Mouse (Mus musculus): ENCODE results near the gene Trpm3. TPM values are rescaled to one million over a fixed set of nuclear protein-coding genes. Genes with fewer than 3 reads are reported as not detected.

Trpm3 gene
- total RNA-seq, 2 experiments from 2014 or later, result not detected

DNA sequence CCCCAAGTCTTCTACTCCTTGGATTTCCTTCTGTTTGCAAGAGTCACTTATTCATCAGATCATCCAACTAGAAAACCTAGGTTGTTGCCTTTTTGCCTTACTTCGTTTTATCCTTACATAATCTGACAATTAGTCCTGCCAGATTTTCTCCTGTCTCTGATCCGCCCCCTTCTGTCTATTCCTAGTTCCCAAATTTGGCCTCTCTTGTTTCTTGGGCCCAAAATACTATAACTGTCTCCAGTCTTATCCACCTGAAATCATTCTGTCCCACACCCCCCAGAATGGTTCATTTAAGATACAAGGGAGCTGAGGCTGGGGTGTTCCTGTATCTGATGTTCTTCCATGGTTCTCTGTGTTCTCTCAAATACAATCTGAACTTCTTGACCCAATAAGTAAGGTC is 318.1 kb downstream of the Trpm3 start:
- no peak for ATAC-seq (replicated peaks; ENCODE audit: low FRiP score, low TSS enrichment, poor library complexity, severe bottlenecking)

DNA sequence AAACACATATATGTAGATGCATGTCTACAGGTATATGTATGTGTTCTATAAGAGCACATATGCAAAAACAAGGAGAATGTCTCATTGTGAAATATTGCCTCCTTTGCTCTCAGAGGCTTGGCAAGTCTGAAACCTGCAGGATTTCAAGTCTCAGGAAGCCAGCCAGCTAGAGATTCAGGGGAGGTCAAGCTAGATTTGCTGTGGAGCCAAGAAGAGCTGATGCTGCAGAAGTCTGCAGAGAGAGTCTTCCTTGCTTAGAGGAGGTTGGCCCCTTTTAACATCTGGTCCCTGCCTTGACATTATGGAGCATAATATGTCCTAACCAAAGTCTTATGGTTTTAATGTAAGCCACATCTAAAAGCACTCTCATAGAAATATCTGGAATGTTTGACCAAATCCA is 323.2 kb downstream of the Trpm3 start:
- ATAC-seq (replicated peaks; ENCODE audit: low FRiP score, low TSS enrichment, poor library complexity, severe bottlenecking), result no peak

DNA sequence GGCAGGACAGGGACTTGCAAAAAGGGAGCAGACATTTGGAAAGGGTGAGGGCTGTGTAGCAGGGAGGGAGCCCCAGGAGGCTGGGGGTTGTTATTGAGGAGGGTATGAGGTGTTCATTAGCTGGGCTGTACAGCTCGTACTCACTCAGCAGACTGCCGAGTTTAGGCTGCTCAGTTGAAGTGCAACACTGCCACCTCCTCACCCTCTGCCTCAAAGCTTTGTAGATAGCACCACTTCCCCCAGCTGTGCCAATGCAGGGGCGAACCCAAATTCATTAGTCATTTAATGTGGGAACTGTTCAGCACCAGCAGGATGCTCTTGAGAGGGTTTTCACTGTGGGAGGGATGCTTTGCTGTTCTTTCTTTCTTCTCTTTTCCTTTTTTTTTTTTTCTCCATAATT is 324.7 kb downstream of the Trpm3 start:
- ATAC-seq (replicated peaks; ENCODE audit: low FRiP score, low TSS enrichment, poor library complexity, severe bottlenecking), result no peak

DNA sequence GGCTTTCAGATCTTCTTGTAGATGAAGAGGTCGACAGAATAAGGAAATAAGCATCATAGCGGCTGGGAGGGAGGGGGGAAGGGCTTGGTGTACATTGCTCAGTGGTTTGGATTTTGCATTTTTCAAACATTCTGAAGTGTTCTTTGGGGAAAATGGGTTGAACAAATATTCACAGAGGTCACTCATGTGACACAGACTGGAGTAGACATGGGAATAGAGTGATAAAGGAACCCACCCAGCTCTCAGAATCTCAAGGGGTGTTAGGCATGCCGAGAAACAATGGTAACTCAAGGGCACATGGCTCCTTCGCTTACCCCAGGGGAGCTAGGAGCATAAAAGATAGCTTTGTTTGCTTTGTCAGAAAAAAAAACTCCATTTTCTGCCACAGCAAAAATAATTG is 330.8 kb downstream of the Trpm3 start:
- ATAC-seq (replicated peaks; ENCODE audit: low FRiP score, low TSS enrichment, poor library complexity, severe bottlenecking), result no peak

DNA sequence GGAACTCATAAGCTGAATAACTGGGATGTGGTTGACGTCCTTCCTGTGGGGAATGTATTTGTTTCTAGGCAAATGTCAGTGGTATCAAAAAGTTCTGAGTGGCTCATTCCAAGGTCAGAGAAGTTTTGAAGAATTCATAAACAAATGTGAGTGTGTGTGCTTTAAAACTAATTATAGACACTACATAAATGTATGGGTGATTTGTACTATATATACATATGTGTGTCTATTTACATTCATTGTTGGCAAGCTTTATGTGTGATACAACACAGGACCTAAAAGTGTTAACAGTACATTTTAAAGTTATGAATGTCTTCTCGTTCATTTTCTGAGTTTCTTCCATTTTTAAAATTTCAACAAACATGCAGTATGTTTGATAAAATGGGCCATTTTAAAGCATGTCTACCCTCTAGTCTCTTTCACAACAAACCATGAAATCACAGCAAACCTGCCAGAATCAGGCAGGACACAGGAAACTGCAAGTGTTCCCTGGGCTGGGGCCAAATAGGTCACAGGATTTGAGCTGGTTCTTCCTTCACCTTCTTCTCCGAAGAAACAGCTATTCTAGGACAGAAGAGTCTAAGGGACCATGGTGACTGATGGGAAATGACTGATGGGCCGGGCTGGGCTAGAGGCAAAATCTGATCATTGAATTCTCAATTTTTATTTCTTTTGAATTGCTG is 334.3 kb downstream of the Trpm3 start:
- no peak for ATAC-seq (replicated peaks; ENCODE audit: low FRiP score, low TSS enrichment, poor library complexity, severe bottlenecking)

DNA sequence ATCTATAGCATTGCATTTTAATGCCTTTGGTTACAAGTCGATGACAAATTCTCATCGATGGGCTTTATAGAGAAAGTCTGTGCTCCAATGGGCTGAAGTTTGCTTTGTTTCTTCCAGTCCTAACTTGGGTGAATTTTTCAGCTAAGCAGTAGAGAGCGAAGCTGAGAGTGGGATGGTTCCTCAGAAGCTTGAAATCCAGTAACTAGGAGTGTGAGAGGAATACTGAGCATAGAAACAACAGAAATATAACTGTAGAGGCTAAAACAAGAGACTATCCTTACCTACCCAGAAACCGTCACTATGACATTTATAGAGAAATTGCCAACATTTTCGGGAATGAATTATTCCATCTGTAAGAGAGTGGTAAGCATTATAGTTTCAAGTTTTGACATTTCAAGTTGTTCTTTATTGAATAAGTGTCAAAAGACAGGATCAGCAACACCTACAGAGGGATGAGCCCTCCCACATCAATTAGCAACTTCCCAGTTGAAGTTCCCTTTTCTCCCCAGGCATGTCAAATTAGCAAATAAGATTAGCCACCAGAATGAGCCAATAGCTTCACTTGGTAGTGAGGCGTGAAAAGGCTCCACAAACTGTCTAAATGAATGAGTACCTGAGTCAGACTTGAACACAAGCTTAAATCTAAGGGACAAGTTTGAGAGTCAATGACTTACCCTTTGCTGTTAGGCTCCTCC is 339.6 kb downstream of the Trpm3 start:
- ATAC-seq (replicated peaks; ENCODE audit: low FRiP score, low TSS enrichment, poor library complexity, severe bottlenecking), result no peak

DNA sequence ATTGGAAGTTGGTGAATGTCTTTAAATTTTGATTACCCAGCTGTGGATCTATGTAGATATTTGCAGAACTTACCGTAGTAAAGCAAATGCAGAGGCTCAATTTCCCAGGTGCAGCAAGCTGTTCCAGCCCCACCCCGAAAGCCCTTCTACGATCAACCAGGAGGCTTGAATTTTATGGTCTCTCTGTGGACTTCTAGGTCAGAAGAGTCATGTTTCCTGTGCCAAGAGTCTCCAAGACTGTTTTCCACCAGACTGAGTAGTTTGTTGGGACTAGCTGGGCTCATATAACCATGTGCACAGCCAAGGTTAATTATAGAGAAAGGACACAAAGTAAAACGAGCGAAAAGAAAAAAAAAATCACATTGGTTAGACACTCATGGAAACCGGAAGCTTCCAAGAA is 364.6 kb downstream of the Trpm3 start:
- ATAC-seq (replicated peaks; ENCODE audit: low FRiP score, low TSS enrichment, poor library complexity, severe bottlenecking), result no peak

DNA sequence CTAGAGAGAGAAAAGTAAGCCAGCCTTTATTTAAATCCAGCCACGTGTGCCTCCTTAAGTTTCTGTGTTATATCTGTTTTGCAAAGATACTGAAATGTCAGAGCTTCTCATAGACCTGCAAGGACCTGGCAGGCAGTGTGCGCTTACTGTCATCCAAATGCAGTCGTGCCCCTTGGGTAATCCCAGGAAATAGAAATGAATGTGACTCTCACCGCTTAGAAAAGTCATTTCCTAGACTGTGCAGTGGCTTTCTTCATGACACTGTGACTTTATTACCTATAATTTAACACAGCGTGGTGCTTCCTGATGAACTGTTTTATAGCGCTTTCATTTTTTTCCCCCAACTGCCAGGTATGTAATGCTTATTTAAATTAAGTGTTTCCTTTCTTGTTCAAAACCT is 379.7 kb downstream of the Trpm3 start:
- ATAC-seq (replicated peaks; ENCODE audit: low FRiP score, low TSS enrichment, poor library complexity, severe bottlenecking), result no peak

DNA sequence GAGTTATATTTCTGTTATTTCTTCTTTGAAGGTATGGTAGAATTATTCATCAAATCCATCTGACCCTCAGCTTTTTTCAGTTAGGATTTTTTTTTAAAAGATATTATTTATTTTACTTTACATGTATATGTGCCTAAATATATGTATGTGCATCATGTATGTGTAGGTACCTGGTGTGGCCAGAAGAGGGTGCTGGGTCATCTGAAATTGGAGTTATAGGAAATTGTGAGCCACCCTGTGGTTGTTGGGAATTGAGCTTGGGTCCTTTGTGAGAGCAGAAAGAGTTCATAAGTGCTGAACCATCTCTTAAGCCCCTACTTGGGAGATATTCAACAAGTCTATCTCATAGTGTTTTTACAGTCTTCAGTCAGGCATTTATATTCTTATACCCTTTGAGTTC is 389.1 kb downstream of the Trpm3 start:
- no peak for ATAC-seq (replicated peaks; ENCODE audit: low FRiP score, low TSS enrichment, poor library complexity, severe bottlenecking)

DNA sequence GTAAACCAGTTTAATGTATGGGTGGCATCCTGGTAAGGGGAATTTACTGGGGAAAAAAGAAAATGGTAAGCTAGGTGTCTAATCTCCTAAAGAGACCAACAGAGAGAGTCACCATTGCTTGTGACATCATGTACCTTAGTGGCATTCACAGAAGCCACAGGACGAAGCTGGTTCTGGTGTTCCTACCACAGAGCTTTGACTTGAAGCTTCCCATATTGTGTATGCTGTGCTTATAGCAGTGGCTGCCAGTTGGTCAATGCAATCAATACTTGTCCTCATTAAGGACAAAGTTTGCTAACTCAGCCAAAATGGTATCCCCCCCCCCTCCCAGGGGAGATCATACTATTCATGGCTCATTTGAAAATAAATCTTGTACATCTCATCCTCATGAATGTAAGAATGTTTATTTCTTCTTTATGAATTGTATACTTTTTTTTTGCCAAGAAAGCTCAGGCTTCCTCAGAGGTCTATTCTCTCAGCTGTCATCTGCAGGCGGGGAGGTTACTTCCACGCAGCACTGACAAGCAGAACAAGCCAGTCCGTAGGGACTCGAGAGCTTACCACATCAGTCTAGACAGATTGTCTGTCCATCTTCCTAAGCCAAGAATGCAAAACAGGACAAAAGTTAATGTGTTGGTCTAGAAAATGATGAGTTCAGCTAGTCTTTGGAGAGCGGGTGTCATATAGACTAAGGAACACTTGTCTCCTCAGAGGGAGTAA is 404.3 kb downstream of the Trpm3 start:
- no peak for ATAC-seq (replicated peaks; ENCODE audit: low FRiP score, low TSS enrichment, poor library complexity, severe bottlenecking)

DNA sequence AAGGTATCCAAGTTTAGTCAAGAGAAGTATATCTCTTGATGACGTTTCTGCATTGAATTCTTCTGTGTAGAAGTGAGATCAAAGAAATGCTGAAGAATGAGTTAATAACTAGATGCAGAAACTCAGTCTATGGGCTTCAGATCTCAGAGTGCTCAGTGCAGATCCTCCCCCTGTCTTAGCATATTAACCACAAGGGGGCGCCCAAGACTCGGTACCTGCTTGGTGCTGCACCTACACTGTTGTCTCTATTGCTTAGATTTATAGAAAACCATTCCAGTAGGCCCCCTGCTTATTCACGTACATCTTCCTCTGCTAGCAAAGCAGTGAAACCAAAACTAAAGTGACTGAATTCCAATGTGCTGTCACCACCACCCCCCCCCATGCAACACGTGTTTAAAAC is 413.3 kb downstream of the Trpm3 start:
- peak; percentile 67; the same call in 1 of the 2 replicates for ATAC-seq (replicated peaks; ENCODE audit: low FRiP score, low TSS enrichment, poor library complexity, severe bottlenecking)

DNA sequence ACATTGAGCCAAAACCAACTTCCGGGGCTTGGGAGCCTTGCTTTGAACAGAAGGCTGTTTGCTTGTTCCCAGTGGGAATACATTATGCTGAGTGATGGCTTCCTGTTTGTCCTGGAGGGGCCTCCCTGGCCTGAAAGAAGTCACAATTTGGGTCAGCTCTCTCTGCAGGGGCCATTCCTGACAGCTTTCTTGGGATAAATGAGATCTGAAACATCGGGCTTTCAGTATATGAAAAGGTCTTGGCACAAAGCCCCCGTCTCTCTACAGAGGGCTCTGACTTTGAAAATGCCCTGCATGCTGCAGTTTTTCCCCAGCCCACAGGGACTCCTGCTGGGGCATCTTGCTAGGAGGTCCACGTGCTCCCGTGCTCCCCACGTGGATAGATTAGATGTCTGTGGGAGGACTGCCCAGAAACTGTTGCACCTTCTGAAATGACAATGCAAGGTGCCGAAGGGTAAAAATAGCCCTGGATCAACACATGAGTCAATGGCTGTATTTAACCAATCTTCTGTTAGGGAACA is 415.6 kb downstream of the Trpm3 start:
- ATAC-seq (replicated peaks; ENCODE audit: low FRiP score, low TSS enrichment, poor library complexity, severe bottlenecking), result no peak

DNA sequence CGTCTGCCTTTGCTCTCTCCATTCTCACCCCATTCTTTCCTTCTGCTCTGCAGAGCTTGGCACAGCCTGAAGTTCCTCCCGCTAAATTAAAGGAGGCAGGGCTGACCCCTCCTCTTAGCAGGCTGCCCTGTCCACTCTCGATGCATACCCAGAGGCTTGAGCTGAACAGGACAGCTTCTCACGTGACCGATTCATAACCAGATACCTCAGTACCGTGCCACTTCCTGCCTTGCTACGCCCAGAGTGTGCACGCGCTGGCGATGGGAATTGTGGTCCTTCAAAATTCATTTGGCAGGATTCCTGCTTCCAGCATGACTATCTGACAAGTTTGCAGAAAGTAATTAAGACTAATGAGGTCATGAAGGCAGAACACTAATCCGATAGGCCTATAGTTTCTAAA is 433.6 kb downstream of the Trpm3 start:
- no peak for ATAC-seq (replicated peaks; ENCODE audit: low FRiP score, low TSS enrichment, poor library complexity, severe bottlenecking)

DNA sequence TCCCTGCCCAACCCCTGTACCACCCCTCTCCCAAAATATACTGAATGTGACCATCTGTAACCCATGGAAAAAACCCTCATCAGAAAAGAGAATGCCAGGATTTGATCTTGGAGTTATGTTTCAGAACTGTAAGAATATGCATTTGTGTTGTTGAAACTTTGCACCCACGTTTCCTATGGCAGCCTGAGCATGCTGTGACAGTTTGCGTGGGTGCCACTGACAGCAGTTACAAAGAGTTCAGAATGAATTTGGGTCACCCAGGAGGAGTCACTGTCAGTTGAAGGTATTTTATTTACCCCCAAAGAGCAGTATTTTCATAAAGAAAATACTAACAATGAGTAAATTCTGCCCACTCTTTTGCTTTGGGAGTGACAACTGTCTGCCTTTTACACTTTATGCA is 434.0 kb downstream of the Trpm3 start:
- no peak for ATAC-seq (replicated peaks; ENCODE audit: low FRiP score, low TSS enrichment, poor library complexity, severe bottlenecking)

DNA sequence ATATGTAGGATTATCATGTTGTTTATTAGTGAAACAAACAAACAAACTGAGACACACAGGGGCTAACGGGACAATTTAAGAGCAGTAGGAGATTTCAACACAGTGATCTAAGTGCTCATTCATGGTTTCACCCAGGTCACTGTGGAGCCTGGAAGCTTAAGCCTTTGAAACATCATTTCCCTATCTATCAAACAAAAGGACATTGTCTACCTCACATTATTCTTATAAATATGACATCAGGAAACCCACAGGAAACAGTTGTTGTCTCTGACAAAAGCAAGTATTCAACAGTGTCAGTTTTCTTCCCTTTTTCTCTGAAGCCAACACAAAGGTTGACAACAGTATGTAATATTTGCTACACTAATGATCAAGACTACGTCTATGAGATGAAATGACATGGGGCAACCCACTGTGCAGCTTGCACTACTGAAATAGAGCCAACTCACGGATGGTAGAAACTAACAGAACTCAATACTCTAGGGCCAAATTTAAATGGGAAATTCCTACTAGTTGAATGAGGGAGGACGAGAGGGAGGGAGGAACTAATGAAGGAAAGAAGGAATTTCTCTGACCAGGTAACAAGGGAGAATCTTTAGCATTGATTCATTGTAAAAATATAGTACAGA is 443.4 kb downstream of the Trpm3 start:
- no peak for ATAC-seq (replicated peaks; ENCODE audit: low FRiP score, low TSS enrichment, poor library complexity, severe bottlenecking)

DNA sequence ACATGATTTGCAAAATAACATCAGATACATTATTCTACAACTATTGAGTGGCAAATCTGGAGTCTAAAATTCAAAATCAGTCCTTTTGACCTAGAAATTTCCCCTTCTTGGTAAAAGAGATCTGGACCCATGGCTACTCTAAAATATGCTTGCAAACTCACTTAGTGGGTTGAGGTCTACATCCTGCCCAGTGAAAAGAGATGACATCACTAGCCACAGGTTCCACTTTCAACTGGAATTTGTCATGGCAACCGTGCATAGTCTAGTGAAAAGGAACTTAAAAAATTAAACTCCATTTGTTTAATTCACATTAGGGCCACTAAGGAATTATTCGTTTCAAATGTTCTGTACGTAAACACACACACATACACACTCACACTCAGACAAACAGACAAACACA is 455.6 kb downstream of the Trpm3 start:
- ATAC-seq (replicated peaks; ENCODE audit: low FRiP score, low TSS enrichment, poor library complexity, severe bottlenecking), result no peak

DNA sequence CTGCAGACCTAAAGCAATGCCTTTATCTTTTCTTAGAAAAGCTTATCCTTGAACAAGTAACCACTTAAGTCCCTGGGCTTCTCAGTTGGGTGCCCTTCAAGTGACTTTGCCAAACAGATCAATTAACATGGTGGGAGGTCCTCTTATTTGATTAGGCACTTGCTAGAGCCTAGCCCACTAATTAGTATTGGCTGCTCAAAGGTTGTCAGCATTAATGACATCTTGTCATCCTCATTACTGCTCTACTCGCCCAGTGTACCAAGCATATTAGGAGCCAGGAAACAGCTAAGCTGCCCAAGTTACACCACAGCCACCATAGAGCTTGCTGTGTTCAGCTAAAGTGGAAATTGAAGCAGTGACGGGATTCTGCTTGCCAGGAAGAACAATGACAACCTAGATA is 456.4 kb downstream of the Trpm3 start:
- ATAC-seq (replicated peaks; ENCODE audit: low FRiP score, low TSS enrichment, poor library complexity, severe bottlenecking), result no peak

DNA sequence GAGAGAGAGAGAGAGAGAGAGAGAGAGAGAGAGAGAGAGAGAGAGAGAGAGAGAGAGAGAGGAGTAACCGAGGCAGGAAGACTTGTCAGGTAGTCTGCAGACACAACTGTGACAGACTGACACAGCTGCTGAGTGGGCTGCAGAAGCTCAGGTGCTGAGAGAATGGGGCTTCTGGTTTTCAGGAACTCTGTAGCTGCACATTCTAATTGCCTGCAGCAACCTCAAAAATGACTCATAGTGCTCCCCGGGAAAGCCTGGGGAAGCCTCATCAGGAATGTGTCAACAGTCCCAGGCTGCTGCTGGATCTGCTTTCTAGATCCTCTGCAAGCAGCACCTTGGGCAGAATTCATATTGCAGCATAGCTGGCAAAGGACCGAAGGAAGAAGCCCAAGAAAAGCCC is 457.9 kb downstream of the Trpm3 start:
- no peak for ATAC-seq (replicated peaks; ENCODE audit: low FRiP score, low TSS enrichment, poor library complexity, severe bottlenecking)

DNA sequence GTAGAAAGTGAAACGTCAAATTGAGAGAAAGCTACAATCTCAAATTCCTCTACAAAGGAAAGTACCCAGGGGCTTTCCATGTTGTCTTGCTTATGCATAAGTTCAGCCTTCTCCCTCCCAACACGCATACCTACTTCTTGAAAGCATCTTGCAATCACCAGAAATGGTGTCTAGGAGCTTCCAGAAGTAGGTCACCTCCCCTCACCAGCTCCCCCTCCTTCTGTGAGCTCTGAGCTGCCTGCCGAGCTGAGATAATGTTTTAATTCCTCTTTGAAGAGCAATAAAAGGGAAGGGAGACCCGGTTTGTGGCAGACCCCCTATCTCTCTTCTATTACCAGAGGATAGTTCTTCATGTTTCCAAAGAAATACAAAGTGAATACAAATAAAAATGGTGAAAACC is 465.5 kb downstream of the Trpm3 start:
- no peak for ATAC-seq (replicated peaks; ENCODE audit: low FRiP score, low TSS enrichment, poor library complexity, severe bottlenecking)

DNA sequence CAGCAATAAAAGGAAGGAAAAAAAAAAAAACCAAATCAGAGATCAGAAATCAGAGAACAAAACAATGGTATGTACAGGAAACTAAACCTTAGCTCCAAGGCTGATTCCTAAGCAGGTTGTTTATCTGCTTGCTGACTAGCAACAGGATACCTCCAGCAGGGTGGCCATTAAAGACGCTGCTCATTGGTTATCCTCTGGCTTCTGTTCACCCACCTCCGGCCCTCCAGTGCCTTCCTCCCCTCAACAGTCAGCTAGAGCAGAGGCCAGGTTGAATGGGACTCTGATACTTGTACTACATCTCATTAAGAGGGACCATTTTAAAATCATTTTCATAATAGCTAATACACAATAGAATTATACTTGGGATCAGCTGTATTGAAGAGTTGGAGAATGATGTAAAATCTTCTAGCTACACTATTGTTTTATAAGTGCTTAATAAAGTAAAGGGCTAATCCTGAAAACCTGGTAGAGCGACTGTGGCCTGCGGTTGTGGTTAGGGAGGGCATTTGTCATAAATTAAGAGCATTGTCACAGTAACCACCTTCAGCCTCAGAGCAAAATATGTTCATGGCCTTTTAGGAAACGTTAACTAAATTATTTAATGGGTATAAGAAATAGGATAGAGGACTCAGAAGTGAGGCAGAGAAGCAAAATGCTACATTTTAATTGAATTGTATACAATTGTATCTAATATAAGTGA is 469.3 kb downstream of the Trpm3 start:
- no peak for ATAC-seq (replicated peaks; ENCODE audit: low FRiP score, low TSS enrichment, poor library complexity, severe bottlenecking)

All from megakaryocyte-erythroid progenitor cell, adult 5-6 weeks (primary cell).